Mouse (Mus musculus) CH12.LX (cell line): ENCODE results near the gene Nfkbiz. TPM values are rescaled to one million over a fixed set of nuclear protein-coding genes. Genes with fewer than 3 reads are reported as not detected.
A peak's percentile ranks its signal among the peaks of the same experiment; 100 is the strongest.

Experiments used
- DNase-seq: peaks from one replicate; pipeline ENCODE4 v3.0.0-alpha.2; 2013; ENCODE audit errors: extremely low read depth
- H3K27ac ChIP-seq: 2 replicates; pipeline ENCODE4 v1.5.1; 2012; ENCODE audit warnings: low read depth, mild to moderate bottlenecking, control low read depth, moderate library complexity; ENCODE audit not compliant: insufficient read depth
- H3K27me3 ChIP-seq: replicated peaks from 2 replicates; pipeline ENCODE3; 2012; ENCODE audit warnings: inconsistent platforms
- H3K36me3 ChIP-seq, 2 experiments: replicated peaks in 1 of 2; 2 replicates each; pipeline versions ENCODE3 to v1.6.1; 2012; ENCODE audit warnings: inconsistent platforms in 1 of 2, low read length in 1 of 2, mild to moderate bottlenecking in 1 of 2, mixed read lengths in 1 of 2, moderate library complexity in 1 of 2; ENCODE audit not compliant: control insufficient read depth in 1 of 2, insufficient read depth in 1 of 2
- H3K4me1 ChIP-seq, 2 experiments: 2 replicates each; pipeline ENCODE4 v1.6.1; 2012; ENCODE audit warnings: inconsistent platforms in 1 of 2, moderate library complexity in 1 of 2; ENCODE audit not compliant: insufficient read depth in 2 of 2, control insufficient read depth in 1 of 2
- H3K4me2 ChIP-seq: 2 replicates; pipeline ENCODE4 v1.6.1; 2012; ENCODE audit warnings: low read depth, mild to moderate bottlenecking, control low read depth; ENCODE audit not compliant: poor library complexity, insufficient read depth, severe bottlenecking
- H3K4me3 ChIP-seq, 3 experiments: fragments of 150-350 bp in 1 of 3; sonication (generic) in 1 of 3; replicated peaks in 1 of 3; 2 replicates each; pipeline versions ENCODE3 to v1.5.1; 2011 to 2012; ENCODE audit warnings: low read depth in 2 of 3, low read length in 2 of 3, mild to moderate bottlenecking in 2 of 3, moderate library complexity in 2 of 3, control low read depth in 1 of 3, improper control_type of control experiment in 1 of 3, inconsistent platforms in 1 of 3, mixed read lengths in 1 of 3; ENCODE audit not compliant: poor library complexity in 1 of 3
- H3K79me2 ChIP-seq: replicated peaks from 2 replicates; pipeline ENCODE4 v1.6.1; 2012; ENCODE audit warnings: mild to moderate bottlenecking, moderate library complexity; ENCODE audit not compliant: control insufficient read depth, poor library complexity, insufficient read depth, severe bottlenecking; ENCODE audit errors: extremely low read depth
- H3K9ac ChIP-seq: 2 replicates; pipeline ENCODE4 v1.6.1; 2012; ENCODE audit warnings: low read depth, mild to moderate bottlenecking, control low read depth, moderate library complexity; ENCODE audit not compliant: insufficient read depth
- H3K9me3 ChIP-seq: replicated peaks from 2 replicates; pipeline ENCODE3; 2012; ENCODE audit warnings: low read length, inconsistent platforms, mixed read lengths
- BHLHE40 ChIP-seq: IDR thresholded peaks from 2 replicates; pipeline ENCODE4 v1.6.1; 2011; ENCODE audit warnings: mild to moderate bottlenecking, low read depth, low read length, improper control_type of control experiment
- CHD2 ChIP-seq: IDR thresholded peaks from 2 replicates; pipeline ENCODE4 v1.6.1; 2011; ENCODE audit warnings: low read length, improper control_type of control experiment
- CTCF ChIP-seq, 2 experiments: IDR thresholded peaks in 1 of 2; conservative IDR thresholded peaks in 1 of 2; 2 replicates each; pipeline ENCODE4 v1.5.1; 2011 to 2012; ENCODE audit warnings: low read depth in 2 of 2, low read length in 2 of 2, improper control_type of control experiment in 1 of 2, inconsistent platforms in 1 of 2, mild to moderate bottlenecking in 1 of 2, moderate library complexity in 1 of 2
- EP300 ChIP-seq: IDR thresholded peaks from 2 replicates; pipeline ENCODE4 v1.6.1; 2011; ENCODE audit warnings: low read length, improper control_type of control experiment
- ETS1 ChIP-seq: conservative IDR thresholded peaks from 2 replicates; pipeline ENCODE4 v1.6.1; 2012; ENCODE audit warnings: low read depth, mild to moderate bottlenecking, inconsistent platforms, low read length, improper control_type of control experiment, moderate library complexity
- GABPA ChIP-seq: IDR thresholded peaks from 2 replicates; pipeline ENCODE4 v1.6.1; 2012; ENCODE audit warnings: low read depth, low read length, improper control_type of control experiment, inconsistent platforms; ENCODE audit not compliant: insufficient replicate concordance
- HCFC1 ChIP-seq: IDR thresholded peaks from 2 replicates; pipeline ENCODE4 v1.6.1; 2012; ENCODE audit warnings: low read depth, mild to moderate bottlenecking, inconsistent platforms, low read length, improper control_type of control experiment
- IRF4 ChIP-seq: IDR thresholded peaks from 2 replicates; pipeline ENCODE4 v1.6.1; 2014; ENCODE audit warnings: low read depth, mild to moderate bottlenecking, inconsistent platforms, low read length, improper control_type of control experiment
- JUN ChIP-seq: IDR thresholded peaks from 2 replicates; pipeline ENCODE4 v1.6.1; 2011; ENCODE audit warnings: low read depth, mild to moderate bottlenecking, low read length, improper control_type of control experiment, moderate library complexity; ENCODE audit not compliant: insufficient read depth
- KAT2A ChIP-seq: IDR thresholded peaks from 2 replicates; pipeline ENCODE4 v1.6.1; 2012; ENCODE audit warnings: low read length, improper control_type of control experiment, inconsistent platforms; ENCODE audit not compliant: insufficient replicate concordance
- MAFK ChIP-seq: IDR thresholded peaks from 2 replicates; pipeline ENCODE4 v1.6.1; 2011; ENCODE audit warnings: low read length, improper control_type of control experiment; ENCODE audit not compliant: insufficient replicate concordance
- MAX ChIP-seq: IDR thresholded peaks from 2 replicates; pipeline ENCODE4 v1.6.1; 2011; ENCODE audit warnings: low read length, improper control_type of control experiment
- MAZ ChIP-seq: IDR thresholded peaks from 2 replicates; pipeline ENCODE4 v1.6.1; 2012; ENCODE audit warnings: low read depth, mild to moderate bottlenecking, inconsistent platforms, low read length, improper control_type of control experiment, moderate library complexity
- MYC ChIP-seq: IDR thresholded peaks from 2 replicates; pipeline ENCODE4 v1.6.1; 2011; ENCODE audit warnings: low read depth, mild to moderate bottlenecking, improper control_type of control experiment, low read length
- NRF1 ChIP-seq: IDR thresholded peaks from 2 replicates; pipeline ENCODE4 v1.6.1; 2014; ENCODE audit warnings: low read depth, mild to moderate bottlenecking, inconsistent platforms, low read length, improper control_type of control experiment, moderate library complexity
- PAX5 ChIP-seq: IDR thresholded peaks from 2 replicates; pipeline ENCODE4 v1.6.1; 2012; ENCODE audit warnings: low read length, inconsistent platforms, mixed read lengths
- POLR2A ChIP-seq: IDR thresholded peaks from 2 replicates; pipeline ENCODE4 v1.6.1; 2011; ENCODE audit warnings: low read depth, mild to moderate bottlenecking, improper control_type of control experiment, low read length
- POLR2AphosphoS2 ChIP-seq: IDR thresholded peaks from 2 replicates; pipeline ENCODE4 v1.6.1; 2011; ENCODE audit warnings: low read depth, low read length, improper control_type of control experiment
- RCOR1 ChIP-seq: conservative IDR thresholded peaks from 2 replicates; pipeline ENCODE4 v1.6.1; 2012; ENCODE audit warnings: low read depth, mild to moderate bottlenecking, inconsistent platforms, low read length, improper control_type of control experiment
- SIN3A ChIP-seq: IDR thresholded peaks from 2 replicates; pipeline ENCODE4 v1.6.1; 2012; ENCODE audit warnings: low read length, improper control_type of control experiment, inconsistent platforms
- SMC3 ChIP-seq: IDR thresholded peaks from 2 replicates; pipeline ENCODE4 v1.6.1; 2011; ENCODE audit warnings: low read depth, low read length, improper control_type of control experiment
- TBP ChIP-seq: conservative IDR thresholded peaks from 2 replicates; pipeline ENCODE4 v1.6.1; 2011; ENCODE audit warnings: low read depth, low read length, improper control_type of control experiment
- TCF12 ChIP-seq: IDR thresholded peaks from 2 replicates; pipeline ENCODE4 v1.6.1; 2014; ENCODE audit warnings: low read depth, mild to moderate bottlenecking, inconsistent platforms, low read length, improper control_type of control experiment
- UBTF ChIP-seq: IDR thresholded peaks from 2 replicates; pipeline ENCODE4 v1.6.1; 2012; ENCODE audit warnings: low read depth, mild to moderate bottlenecking, inconsistent platforms, low read length, improper control_type of control experiment, moderate library complexity
- USF1 ChIP-seq: IDR thresholded peaks from 2 replicates; pipeline ENCODE4 v1.6.1; 2014; ENCODE audit warnings: low read depth, mild to moderate bottlenecking, inconsistent platforms, low read length, improper control_type of control experiment
- USF2 ChIP-seq: conservative IDR thresholded peaks from 2 replicates; pipeline ENCODE4 v1.6.1; 2011; ENCODE audit warnings: low read depth, low read length, improper control_type of control experiment
- ZC3H11A ChIP-seq: IDR thresholded peaks from 2 replicates; pipeline ENCODE4 v1.6.1; 2012; ENCODE audit warnings: low read depth, mild to moderate bottlenecking, inconsistent platforms, low read length, improper control_type of control experiment
- ZNF384 ChIP-seq: IDR thresholded peaks from 2 replicates; pipeline ENCODE4 v1.6.1; 2012; ENCODE audit warnings: low read depth, low read length, improper control_type of control experiment, inconsistent platforms
- dilution Hi-C: fragments of 300-500 bp; cut with MboI; formaldehyde crosslinking; loops from 2 replicates; pipeline ENCODE4 v1.14.3; 2020; ENCODE audit warnings: low sequenced_read_pairs; ENCODE audit not compliant: extremely low pct_unique_long_range_greater_than_20kb, extremely low pct_ligation_motif_present
- in situ Hi-C: fragments of 300-500 bp; cut with MboI; formaldehyde crosslinking; loops from 3 replicates; pipeline ENCODE4 v1.14.3; 2019; ENCODE audit warnings: low sequenced_read_pairs, low pct_ligation_motif_present, low pct_unique_long_range_greater_than_20kb, mixed read lengths
- polyA plus RNA-seq: library from polyadenylated mRNA; unstranded; fragments of >175 nt; gene quantifications from 2 replicates; pipeline ENCODE4 v1.2.1, GENCODE M21; 2012; ENCODE audit warnings: low read depth; ENCODE audit not compliant: insufficient read length
- total RNA-seq, 2 experiments: library from RNA; depleted of rRNA; stranded (reverse); fragments of 300-350 nt in 1 of 2; fragments of >200 nt in 1 of 2; gene quantifications; 2 replicates each; pipeline ENCODE4 v1.2.3; 2012 to 2014

The Nfkbiz gene
- total and polyA plus RNA-seq, 3 experiments: 13.7 to 19.7 (median 17.1) TPM

DNA sequence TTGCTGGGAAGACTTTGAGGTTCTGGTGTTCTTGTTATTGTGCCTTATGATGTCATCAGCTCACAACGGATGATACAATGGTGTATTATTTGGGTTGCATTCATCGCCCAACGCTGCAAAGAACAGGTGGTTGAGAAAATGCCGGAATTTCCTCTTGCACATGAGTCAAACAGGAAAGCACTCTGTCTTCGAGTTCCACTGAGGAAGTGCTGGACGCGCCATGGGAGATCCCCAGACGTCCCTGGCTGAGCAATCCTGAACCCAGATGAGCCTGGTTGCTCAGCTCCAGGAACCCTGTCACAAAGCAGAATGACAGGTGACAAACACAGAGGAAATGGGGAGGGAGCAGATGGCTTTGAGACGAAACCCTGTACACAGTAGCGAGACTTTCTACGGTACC lies 62.4 kb downstream of the Nfkbiz start:
- in situ Hi-C loops (no loop called here), dilution Hi-C loops (no loop called here)
- Histone ChIP-seq H3K27ac (no peak overlapping the region), H3K4me2 (no peak overlapping the region), H3K79me2 (no peaks in the 10 kb centered on the region), H3K36me3 (no peaks in the 10 kb centered on the region), H3K9me3 (peaks cover 4% of the 10 kb centered on the region)
- peak; percentile 51 for DNase-seq
- no peak for TF ChIP-seq UBTF
- no peak for TF ChIP-seq POLR2A
- TF ChIP-seq MAFK: 0 out of 2 replicates have a peak, but pooled peaks have one; percentile 28
- TF ChIP-seq BHLHE40: peak; percentile 52
- TF ChIP-seq GABPA: no peak
- TF ChIP-seq EP300: peak; percentile 56; the same call in 1 of the 2 replicates
- no peak for TF ChIP-seq KAT2A
- TF ChIP-seq ETS1: peak; percentile 71
- TF ChIP-seq TBP: no peak
- TF ChIP-seq MAX: peak; percentile 43; the same call in 1 of the 2 replicates
- no peak for TF ChIP-seq PAX5
- 0 out of 2 replicates have a peak, but pooled peaks have one; percentile 46 for TF ChIP-seq CHD2
- peak; percentile 68; the same call in 1 of the 2 replicates for TF ChIP-seq TCF12
- no peak for TF ChIP-seq MYC
- TF ChIP-seq IRF4: 0 out of 2 replicates have a peak, but pooled peaks have one; percentile 40
- no peak for TF ChIP-seq NRF1
- TF ChIP-seq JUN: no peak
- no peak for TF ChIP-seq ZNF384
- TF ChIP-seq RCOR1: 0 out of 2 replicates have a peak, but pooled peaks have one; percentile 27
- no peak for TF ChIP-seq POLR2AphosphoS2
- TF ChIP-seq, all 38 proteins: peak for 9
- H3K4me1 ChIP-seq: peaks cover 9 to 25% of the 10 kb centered on the region in 2 experiments
- H3K4me3 ChIP-seq: no peak overlapping the region
- no peak overlapping the region for H3K9ac ChIP-seq
- no peaks in the 10 kb centered on the region for H3K27me3 ChIP-seq

DNA sequence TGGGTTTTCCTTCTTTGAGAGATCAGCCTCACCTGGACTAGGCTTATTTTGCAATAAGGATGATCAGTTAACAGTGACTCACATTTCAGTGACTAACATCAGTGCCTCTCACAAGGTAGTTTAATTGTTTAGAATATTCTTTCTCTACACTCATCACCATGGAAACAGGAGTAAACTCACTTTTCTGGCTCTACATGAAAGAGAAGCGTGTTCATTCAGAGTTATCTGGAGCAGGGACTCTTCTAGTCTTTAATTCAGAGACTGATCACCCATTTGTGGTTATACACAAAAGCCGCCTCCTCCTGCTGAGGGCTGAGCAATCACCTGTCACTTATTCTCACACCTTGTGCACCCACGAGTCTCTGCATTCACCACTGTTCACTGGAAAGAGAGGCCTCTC lies 68.5 kb downstream of the Nfkbiz start:
- Histone ChIP-seq H3K79me2 (no peaks in the 10 kb centered on the region), H3K9ac (no peak overlapping the region), H3K27ac (no peak overlapping the region), H3K4me1 (no peaks in the 10 kb centered on the region), H3K4me2 (no peak overlapping the region), H3K4me3 (no peak overlapping the region), H3K9me3 (peaks cover under 1% of the 10 kb centered on the region), H3K36me3 (no peaks in the 10 kb centered on the region), H3K27me3 (no peaks in the 10 kb centered on the region)
- TF ChIP-seq SIN3A: no peak
- TF ChIP-seq ZC3H11A: no peak
- no peak for TF ChIP-seq CHD2
- TF ChIP-seq TBP: no peak
- no peak for TF ChIP-seq HCFC1
- no peak for TF ChIP-seq MAX
- no peak for TF ChIP-seq MYC
- TF ChIP-seq ETS1: no peak
- no peak for TF ChIP-seq GABPA
- TF ChIP-seq EP300: no peak
- no peak for TF ChIP-seq USF2
- no peak for TF ChIP-seq USF1
- TF ChIP-seq SMC3: no peak
- no peak for TF ChIP-seq MAZ
- TF ChIP-seq MAFK: no peak
- TF ChIP-seq CTCF (conservative IDR thresholded peaks at IDR 0.05 in 1 of 2, IDR thresholded peaks at IDR 0.05 in 1 of 2; ENCODE audit: low read depth in 2 of 2, low read length in 2 of 2): no peak
- no peak for TF ChIP-seq NRF1
- no peak for TF ChIP-seq JUN
- in situ Hi-C loops (no loop called here), dilution Hi-C loops (no loop called here)
- DNase-seq: no peak
